Mouse (Mus musculus) bone marrow macrophage, adult 2 months (primary cell): Measurements from ENCODE around the gene Ube2h.

Source experiments
- CTCF ChIP-seq: IDR thresholded peaks from 2 replicates; pipeline ENCODE4 v1.5.1; 2012; ENCODE audit warnings: low read depth, mild to moderate bottlenecking, low read length, moderate library complexity
- POLR2A ChIP-seq: IDR thresholded peaks from 2 replicates; pipeline ENCODE4 v1.6.1; 2012; ENCODE audit warnings: mild to moderate bottlenecking, low read depth, low read length, borderline replicate concordance

- no peak for TF ChIP-seq CTCF
- TF ChIP-seq POLR2A = no peak
These were observed 64.2 kb downstream of the Ube2h start for GRCm38 (mm10) chr6:30240105-30240504.
